Mouse (Mus musculus) MEL-GATA-1-ER (cell line): ENCODE results near the gene Dgkq.

Experiments
- DNase-seq: peaks from one replicate; pipeline ENCODE4 v3.0.0-alpha.2; 2012; ENCODE audit warnings: low read depth; ENCODE audit errors: extremely low read depth

The Dgkq gene

DNA sequence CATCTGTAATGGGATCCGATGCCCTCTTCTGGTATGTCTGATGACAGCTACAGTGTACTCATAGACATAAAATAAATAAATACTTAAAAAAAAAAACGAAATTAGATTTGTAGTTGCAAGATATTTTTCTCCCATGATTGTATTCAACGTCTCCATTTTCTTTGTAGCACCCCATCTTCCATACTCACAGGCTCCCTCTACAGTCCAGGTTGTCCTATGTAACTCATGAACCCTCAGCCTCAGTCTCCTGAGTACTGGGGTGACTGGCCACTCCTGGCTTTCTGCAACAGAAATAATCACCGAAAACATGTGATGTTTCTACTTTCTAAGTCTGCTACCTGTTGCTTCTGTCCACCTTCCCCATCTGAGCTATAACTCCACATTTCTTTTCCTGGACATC is 21.7 kb upstream of the Dgkq start:
- DNase-seq = no peak

DNA sequence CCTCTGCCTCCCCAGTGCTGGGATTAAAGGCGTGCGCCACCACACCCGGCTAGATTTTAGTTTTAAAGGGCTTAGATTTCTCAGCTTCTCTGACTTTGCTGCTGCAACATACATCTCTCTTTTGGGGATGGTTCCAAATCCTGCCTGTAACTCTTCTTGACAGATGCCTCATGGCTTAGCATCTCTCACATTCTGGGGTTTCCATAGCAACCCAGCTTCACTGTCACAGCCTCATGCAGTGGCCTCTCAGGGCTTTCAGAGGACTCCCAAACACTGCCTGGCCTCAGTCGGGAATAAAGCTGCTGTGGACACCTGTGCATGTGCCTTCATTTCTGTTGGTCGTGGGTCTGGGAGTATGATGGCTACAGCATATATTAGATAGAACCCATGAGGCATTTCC is 19.6 kb upstream of the Dgkq start:
- DNase-seq = no peak

DNA sequence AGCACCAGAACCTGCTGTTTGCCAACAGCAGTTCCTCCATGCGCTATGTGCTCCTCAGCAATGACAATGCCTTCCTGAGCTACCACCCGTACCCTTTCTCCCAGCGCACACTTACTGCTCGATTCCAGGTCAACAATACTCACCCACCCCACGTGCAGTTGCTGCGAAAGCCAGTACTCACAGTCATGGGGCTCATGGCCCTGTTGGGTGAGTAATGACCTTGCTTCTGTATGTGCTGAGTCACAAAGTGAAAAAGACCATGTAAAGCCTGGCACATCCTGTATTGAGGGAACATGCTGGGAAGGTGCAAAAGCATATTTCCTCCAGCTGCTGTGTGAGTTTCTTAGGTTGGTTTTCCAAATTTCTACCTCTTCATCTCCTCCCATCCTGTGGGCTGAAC is 11.4 kb upstream of the Dgkq start:
- DNase-seq = no peak

DNA sequence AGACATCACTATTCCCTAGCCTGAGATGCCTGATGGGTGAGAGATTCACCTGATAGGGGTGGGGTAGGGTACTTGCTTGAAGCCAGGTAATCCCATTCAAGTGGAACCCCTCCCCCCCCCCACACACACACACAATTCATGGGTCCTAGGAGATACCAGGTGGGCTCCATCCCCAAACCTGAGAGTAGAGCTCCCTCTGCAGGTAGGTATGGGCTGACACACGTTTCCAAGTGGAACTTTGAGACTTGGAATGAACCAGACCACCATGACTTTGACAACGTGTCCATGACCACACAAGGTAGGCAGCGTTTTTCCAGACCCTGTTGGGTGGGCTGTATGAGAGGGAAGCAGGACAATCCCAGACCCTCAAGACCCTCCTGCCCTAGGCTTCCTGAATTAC is 10.4 kb upstream of the Dgkq start:
- no peak for DNase-seq

DNA sequence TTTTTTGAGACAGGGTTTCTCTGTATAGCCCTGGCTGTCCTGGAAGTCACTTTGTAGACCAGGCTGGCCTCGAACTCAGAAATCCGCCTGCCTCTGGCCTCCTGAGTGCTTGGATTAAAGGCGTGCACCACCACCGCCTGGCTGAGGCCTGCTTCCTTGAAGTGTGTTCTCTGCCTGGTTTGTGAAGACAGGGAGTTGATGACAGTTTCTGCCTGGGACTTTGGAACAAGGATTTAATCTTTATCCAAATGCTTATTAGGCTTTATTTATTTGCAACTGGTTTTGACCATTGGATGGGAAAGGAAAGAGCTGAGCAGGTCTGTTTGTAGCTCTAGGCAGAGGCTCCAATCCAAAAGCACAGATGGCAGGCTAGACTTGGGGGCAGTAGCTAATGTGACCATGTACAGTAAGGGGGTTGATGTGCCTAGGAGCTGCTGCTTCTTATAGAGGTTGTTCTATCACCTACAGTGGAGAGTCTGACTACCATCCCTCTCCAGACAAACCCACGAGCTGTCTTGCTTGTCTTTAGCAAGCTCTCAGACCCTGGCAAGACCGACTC is 8.9 kb upstream of the Dgkq start:
- no peak for DNase-seq

DNA sequence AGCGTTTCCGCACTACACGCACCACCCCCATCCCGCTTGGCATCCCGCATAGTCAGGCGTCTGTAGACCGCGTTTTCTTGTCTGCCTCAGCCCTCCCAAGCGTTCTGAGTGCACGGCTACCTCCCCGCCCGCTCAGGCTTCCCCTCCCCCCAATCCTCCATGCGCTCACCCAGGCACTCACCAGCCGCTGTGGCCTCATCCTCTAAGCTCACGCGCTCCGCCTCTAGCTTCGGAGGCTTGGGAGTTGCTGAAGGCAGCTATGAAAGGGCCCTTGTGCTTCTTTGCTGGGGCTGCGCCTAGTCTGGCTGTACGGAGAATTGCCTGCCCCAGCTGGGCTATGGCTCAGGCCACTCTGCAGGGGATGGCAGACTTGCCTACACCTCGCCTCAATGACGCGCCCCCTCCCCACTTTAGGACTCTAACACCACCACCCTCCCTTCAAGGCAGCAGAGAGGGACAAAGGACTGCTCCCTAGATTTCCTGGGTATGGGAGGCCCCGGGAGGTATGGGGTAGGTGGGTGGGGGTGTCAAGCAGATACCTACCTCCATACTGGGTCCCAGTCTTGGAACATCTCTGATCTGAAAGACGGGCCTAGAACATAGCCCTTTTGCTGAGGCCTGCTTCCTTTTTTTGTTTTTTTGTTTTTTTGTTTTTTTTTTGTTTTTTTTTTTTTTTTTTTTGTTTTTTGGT is 8.3 kb upstream of the Dgkq start:
- no peak for DNase-seq

DNA sequence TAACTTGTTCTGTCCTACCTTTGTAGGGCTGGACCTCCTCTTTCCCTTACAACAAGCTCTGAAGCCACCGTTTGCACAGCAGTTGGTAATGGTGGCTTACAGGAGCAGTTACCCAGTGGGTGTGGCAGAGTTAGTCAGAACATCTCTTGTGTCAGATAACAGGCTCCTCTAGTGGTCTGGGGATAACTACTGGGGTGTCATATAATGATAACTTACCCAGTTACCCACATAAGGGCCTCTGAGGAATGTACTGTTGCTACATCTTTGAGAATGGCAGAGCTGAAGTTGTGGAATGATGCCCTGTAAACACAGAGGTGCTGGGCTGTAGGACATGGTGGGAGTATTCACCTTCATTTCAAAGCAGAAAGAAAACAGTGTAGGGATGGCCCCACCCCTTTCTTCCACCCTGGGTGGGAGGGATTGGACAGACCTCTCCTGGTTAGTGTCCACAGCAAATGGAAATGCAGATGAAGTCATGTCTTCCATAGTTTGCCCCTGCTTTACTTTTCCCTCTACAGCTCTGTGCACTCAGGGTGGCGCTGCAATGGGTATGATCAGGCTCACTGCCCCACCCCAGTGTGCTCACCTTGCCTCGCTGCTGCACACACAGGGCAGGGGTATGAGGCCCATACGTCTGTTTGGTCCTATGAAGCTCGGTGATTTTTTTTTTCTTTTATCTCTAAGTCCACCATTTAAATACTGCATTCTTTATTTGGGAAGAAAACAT is 7.5 kb upstream of the Dgkq start:
- DNase-seq = peak; percentile 77

DNA sequence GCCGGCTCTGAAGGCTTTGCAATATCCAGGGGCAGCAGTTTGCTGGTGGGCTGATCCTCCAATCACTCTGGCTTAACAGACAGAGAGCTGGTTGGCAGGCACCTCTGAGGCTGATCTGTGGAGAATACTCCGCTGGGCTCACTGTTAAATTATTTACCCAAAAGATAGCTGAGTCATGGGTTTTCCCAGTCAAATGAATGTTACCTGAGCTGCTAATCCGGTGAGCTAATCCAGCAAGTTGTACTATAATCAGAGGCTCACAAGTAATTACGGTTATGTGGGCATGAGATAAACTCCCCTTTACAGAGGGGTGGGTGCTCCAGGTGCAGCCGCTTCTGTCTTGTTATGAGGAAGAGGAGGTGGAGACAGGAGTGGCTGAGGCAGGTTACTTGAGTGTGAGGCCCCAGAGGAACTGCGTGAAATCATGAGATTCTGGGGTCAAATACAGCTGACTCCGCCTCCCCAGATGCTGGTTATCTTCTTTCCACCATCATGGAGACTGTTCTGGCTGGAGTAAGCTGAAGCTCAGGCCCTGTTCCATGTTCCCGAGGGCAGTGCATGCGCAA is 5.9 kb upstream of the Dgkq start, which contains the start of gene Slc26a1:
Gene Slc26a1, minus strand, starts transcription at position 319 of the 566 bp plus-strand sequence.
- DNase-seq = no peak

DNA sequence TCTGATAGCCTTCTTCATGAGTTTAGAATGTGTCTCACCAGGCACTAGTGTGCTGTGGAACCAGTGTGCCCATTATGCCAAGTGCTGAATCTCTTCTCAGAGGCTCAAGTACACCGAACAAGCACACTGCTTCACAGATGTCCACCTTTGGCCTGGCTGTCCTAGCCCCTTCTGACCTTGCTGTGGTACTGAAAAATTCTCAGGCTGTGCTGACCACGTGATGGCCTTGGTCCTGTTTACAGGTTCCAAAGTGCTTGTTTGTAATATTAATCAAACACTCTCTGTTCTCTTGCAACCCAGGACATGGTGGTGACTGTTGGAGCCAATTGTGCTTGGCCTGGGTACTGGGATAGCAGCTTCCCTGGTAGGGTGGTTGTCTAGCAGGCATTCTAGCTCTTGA is 5.2 kb upstream of the Dgkq start:
- no peak for DNase-seq

DNA sequence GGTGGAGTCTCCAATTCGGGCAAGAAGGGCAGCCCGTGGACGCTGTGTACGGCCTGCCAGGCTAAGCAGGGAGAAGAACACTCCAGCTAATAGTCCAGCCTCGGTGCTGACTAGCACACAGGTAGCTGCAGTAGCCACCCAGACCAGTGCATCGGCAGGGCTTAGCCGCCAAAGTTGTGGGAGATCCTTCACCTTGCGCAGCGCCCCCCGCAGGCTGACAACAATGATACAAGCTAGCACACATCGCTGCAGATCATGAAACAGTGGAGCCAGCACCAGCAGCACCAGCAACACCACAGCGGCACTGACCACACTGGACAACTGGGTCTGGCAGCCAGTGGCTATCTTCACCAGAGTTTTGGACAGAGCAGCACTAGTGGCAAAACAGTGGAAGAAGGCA is 2.3 kb upstream of the Dgkq start:
- no peak for DNase-seq

DNA sequence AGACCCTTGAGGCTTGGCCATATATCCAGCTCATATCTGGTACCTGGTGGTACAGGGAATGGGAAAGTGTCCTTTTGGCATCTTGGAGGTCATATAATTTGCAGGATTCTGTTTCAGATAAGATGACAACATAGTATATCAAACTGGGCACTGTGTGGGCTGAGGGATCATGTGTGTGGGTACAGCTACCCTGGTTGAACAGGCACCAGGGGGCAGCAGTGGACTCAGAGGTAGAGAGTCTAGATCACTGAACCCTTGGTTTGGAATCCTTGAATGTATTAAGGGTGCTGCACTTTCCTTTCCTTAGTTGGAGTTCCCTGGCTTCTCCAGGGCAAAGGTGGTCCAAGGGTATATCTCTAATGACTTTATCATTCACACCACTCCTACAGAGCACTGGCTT is 1.3 kb upstream of the Dgkq start:
- DNase-seq = no peak

DNA sequence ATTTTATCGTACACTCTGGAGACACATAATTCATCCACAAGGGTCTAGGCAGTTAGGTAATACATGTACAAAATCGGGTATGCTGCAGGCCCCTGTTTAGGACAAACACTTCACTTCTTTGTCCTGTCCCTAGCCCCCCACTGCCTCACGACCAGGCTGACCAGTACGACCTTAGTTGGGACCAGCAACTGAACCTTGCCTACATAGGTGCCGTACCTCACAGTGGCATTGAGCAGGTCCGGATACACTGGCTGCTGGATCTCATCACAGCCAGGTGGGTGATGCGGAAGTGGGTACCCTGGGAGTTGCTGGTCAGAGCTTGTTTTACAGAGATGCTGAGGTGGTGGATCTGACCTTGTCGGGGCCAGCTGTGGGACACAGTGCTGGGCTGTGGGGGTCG is 514 bp upstream of the Dgkq start:
- no peak for DNase-seq

DNA sequence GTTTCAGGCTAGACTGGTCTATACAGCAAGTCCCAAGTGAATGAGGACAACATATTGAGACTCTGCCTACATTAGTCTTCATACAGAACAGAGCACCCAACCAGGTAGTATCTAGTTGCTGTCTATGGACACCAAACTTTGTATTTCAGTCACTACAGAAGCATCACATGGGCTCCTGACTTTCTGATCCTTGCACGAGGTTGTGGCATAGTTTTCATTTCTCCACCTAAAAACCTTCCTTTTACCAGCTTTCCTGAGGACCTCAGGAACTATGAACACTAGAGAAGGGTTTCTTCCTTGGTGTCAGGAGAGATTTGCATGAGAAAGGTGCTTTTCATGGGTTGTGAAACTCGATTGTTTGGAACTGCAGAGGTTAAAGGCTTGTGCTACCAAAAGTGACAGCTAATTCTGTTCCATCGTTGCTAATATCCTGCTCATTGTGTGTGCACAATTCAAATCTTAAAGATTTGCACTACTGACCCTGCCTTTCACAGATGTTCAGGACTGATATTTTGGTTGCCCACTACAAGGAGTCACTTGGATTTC is 1.0 kb downstream of the Dgkq start:
- DNase-seq = no peak

DNA sequence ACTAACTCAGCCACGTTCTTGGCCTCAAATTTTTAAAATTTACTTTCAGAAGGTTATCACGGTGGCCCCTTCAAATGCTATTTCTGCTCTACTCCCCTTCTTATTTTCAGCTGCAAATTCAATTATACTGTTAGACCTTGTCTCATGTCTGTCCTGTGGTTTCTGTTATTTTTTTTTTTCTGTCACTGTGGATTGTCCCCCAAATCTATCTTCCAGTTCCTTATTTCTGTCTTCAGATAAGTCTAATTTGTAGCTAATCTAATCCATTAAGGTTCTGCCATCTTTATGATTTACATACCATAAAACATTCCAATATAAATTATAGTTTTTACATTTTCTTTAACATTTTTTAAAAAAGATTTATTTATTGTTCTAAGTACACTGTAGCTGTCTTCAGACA is 2.1 kb downstream of the Dgkq start:
- no peak for DNase-seq

DNA sequence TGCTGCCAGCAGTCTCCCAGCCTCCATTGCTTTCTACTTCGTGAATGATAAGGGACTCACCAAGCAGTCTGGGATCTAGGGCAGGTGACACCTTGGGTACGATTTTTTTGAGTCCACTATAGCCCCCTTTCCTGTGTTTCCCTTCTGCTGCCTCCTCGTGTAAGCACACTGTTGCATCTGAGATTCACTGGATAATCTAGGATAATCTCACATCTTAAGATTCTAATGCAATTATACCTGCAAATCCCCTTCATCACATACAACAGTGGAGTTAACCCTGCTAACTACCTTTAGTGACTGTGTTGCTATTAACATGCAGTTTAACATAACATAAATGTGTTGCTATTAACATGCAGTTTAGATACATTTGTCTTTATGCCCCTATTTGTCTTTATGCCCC is 4.4 kb downstream of the Dgkq start:
- DNase-seq = no peak

DNA sequence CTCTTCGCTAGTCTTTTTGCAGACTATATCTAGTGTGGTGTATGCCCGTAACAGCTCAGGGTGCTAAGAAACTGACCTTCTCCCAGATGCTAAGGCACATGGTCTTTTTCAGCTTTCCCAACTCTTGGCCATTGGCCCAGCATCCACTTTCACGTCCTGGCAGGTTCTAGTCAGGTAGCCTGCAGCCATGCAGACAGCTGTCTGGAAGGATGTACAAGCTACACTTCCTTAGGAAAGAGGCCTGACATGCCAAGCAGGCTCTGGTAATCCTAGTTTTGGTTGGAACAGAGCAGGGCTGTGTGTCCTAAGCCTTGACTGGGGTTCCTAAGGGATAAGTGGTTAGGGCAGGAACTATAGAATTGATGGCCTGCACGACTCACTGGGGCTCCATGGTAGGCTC is 6.7 kb downstream of the Dgkq start:
- DNase-seq = no peak

DNA sequence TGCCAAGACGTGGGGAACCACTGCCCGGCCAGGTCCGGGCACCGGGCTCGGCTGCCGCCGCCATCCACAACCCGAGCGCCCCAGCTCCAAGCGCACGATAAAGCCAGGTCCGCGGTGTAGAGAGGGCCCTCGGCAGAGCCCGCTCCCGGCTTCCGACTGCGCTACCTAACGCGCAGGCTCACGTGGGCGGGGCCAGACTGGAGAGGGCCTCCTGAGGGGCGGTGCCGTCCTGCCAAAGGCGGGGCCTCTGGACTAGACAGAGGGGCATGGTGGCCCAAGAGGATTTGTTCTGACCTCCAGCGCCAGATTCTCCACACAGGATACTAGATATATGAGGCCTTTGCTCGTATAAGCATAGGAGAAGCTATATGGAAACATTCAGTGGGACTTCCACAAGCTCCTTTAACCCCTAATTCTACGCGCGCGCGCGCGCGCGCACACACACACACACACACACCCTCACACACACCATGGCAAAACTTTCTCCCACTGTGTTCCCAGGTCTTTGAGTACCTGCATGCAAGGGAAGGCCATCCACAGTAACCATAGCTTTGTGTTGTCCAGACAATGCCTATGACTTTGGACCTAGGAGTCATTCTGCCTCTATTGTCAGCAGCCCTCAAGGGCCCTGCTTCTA is 8.7 kb downstream of the Dgkq start:
- peak; percentile 62 for DNase-seq

DNA sequence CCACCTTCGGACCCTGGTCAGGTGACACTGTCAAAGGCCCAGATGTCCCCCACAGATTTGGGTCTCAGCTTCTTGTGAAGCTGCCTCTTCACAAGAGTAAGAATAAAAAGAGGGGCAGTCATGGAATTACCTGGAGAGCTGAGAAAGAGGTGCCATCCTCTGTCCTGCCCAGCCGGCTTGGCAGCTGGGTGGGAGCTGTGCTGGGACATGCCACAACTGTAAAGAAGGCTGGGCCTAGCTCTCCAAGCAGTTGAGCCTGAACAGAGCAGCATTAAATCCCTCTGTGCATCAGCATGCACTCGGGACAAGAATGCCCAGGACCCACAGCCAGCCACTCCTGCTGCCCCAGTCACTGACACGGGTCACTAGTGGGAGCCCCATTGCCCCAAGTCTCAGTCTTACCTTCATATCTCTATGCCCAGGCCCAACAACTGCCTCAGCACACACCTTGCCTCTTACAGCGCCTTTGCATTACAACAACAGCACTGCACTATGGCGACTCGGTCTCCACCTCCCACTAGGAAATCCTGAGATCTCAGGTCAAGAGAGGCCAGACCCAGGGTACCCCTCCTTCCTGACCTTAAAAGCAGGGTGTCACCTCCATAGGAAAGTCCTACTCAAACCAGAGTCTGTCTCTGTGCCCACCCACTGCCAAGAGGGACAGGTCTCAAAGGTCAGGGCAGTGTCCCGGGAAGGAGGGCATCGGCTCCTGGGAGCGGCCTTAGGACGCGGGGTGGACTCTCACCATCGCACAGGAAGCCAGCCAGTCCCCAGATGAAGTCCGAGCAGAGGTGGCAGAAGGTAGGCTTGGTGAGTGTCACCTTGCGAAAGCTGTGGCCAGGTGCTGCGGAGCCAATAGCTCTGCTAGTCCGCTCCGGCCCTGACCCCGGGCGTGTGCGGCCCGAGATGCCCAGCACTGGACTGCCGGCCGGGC is 9.5 kb downstream of the Dgkq start, which contains the start of gene Idua:
Gene Idua, plus strand, starts transcription at position 634 of the 934 bp plus-strand sequence.
- no peak for DNase-seq

DNA sequence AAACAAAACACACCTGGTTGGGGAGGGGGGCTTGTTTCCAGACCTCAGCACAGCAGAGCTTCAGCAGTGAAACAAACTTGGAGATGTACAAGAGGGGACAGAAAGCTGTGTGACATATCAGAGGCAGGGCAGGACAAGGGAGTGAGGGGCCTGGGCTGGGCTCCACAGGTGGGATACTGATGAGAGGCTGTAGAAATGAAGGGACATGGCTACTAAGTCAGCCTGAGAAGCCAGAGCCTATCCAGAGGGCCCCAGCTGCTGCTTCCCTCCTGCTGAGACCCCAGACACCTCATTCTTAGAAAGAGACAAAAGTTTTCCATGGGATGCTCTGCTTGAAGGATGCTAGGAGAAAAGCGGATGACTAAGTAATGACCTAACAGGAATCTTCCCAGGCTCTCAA is 10.9 kb downstream of the Dgkq start:
- no peak for DNase-seq

DNA sequence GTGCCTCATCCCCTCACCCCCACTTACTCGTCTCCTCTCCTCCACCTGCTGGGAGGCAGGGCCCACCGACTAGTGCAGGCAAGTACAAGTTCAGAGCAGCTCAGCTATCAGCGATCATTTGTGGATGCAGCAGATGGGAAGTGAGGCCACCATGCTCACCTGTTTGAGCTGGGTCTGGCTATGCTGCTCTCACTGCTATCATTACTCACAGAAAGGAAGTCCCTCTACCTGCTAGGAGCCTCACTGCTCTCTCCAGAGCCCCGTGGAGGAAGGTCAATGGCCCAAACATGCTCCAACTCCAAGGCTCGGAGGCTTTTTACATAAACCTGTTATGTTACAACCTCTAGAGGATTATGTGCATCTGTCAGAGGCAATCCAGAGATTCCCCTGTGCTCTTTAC is 12.1 kb downstream of the Dgkq start:
- DNase-seq = no peak
